11 mouse cellular contexts compared by ENCODE assay signal in genomic region chr5:144491308-144491707, GRCm38 (mm10). TPM values are rescaled to one million over a fixed set of nuclear protein-coding genes. Genes with fewer than 3 reads are reported as not detected.
DNase-seq lines count a peak whose midpoint lies in the region; ATAC-seq lines count a peak whose summit lies in the region.
"Had no signal": no experiment of that assay in that cellular context is flagged by ENCODE, and none has a peak within 500 bp of the region (broad histone marks: within the 10 kb centered on the region; RNA-seq: fewer than 3 reads in every experiment).

No protein-coding gene starts in this region.

- no peak overlapping the region for H3K4me2 ChIP-seq in intestine, embryonic 14.5 days (ENCODE audit: low read length)
- no peak overlapping the region for H3K4me2 ChIP-seq in intestine, embryonic 15.5 days (replicated peaks)
- H3K4me2 ChIP-seq: midbrain, embryonic 15.5 days had no signal

- peak; percentile 72 for DNase-seq in intestine, embryonic 14.5 days (ENCODE audit: low spot score)
- DNase-seq in urinary bladder, postnatal 14 days (ENCODE audit: low spot score), result peak; percentile 9
- no peak for DNase-seq in urinary bladder, postnatal 4 days (ENCODE audit: low spot score in 2 of 2)
- DNase-seq in embryo, embryonic 9.5 days (ENCODE audit: extremely low spot score), result peak; percentile 19
- DNase-seq in frontal cortex, postnatal 25 days (ENCODE audit: low spot score in 2 of 2), result no peak
- DNase-seq in spleen, postnatal 14 days (ENCODE audit: low spot score in 2 of 2), result no peak
- DNase-seq in right cerebral cortex, postnatal 14 days, result no peak
- DNase-seq: layer of hippocampus, adult 9-11 months had no signal

- WGBS in intestine, embryonic 14.5 days, result 13% methylated on average over 6 of the region's 6 CpGs
- WGBS in intestine, embryonic 15.5 days, result 13% methylated on average over 6 of the region's 6 CpGs

- H3K36me3 ChIP-seq in intestine, embryonic 14.5 days (ENCODE audit: control insufficient read depth, insufficient read depth, low read length), result no peaks in the 10 kb centered on the region
- no peaks in the 10 kb centered on the region for H3K36me3 ChIP-seq in intestine, embryonic 15.5 days
- H3K36me3 ChIP-seq: midbrain, embryonic 15.5 days had no signal

- ATAC-seq in intestine, embryonic 14.5 days (replicated peaks; ENCODE audit: low FRiP score, low TSS enrichment, low read depth), result no peak
- no peak for ATAC-seq in intestine, embryonic 15.5 days
- ATAC-seq: midbrain, embryonic 15.5 days had no signal

- no peaks in the 10 kb centered on the region for H3K9me3 ChIP-seq in intestine, embryonic 14.5 days (ENCODE audit: control insufficient read depth, low read length)
- H3K9me3 ChIP-seq in intestine, embryonic 15.5 days, result no peaks in the 10 kb centered on the region
- H3K9me3 ChIP-seq: midbrain, embryonic 15.5 days had no signal

- H3K4me1 ChIP-seq in intestine, embryonic 14.5 days (replicated peaks; ENCODE audit: control insufficient read depth, insufficient read depth, low read length), result no peaks in the 10 kb centered on the region
- H3K4me1 ChIP-seq in intestine, embryonic 15.5 days (replicated peaks), result no peaks in the 10 kb centered on the region
- H3K4me1 ChIP-seq: midbrain, embryonic 15.5 days had no signal

- H3K27me3 ChIP-seq in intestine, embryonic 14.5 days (replicated peaks; ENCODE audit: control insufficient read depth, insufficient read depth, low read length), result no peaks in the 10 kb centered on the region
- no peaks in the 10 kb centered on the region for H3K27me3 ChIP-seq in intestine, embryonic 15.5 days (replicated peaks)
- H3K27me3 ChIP-seq: midbrain, embryonic 15.5 days had no signal

- H3K27ac ChIP-seq in intestine, embryonic 14.5 days (ENCODE audit: low read depth), result no peak overlapping the region
- no peak overlapping the region for H3K27ac ChIP-seq in intestine, embryonic 15.5 days
- H3K27ac ChIP-seq: liver, embryonic 14.5 days; midbrain, embryonic 15.5 days had no signal

- H3K4me3 ChIP-seq in intestine, embryonic 14.5 days (ENCODE audit: low read depth, low read length), result no peak overlapping the region
- H3K4me3 ChIP-seq in intestine, embryonic 15.5 days (replicated peaks), result no peak overlapping the region
- H3K4me3 ChIP-seq: midbrain, embryonic 15.5 days had no signal

- H3K9ac ChIP-seq in intestine, embryonic 14.5 days (ENCODE audit: low read length), result no peak overlapping the region
- no peak overlapping the region for H3K9ac ChIP-seq in intestine, embryonic 15.5 days
- H3K9ac ChIP-seq: liver, embryonic 14.5 days; midbrain, embryonic 15.5 days had no signal

RNA-seq across cellular contexts. Expression of gene Nptx2, which starts 54.4 kb away (rescaled TPM):
- polyA plus RNA-seq in intestine, embryonic 14.5 days (2014; fragmentation: Nextera tagmentation; extraction: Ambion mirVana), result 3.3 and 3.6 TPM in 2 replicates
- 2.0 and 2.1 TPM in 2 replicates for polyA plus RNA-seq in intestine, embryonic 15.5 days (2015; fragmentation: Nextera tagmentation; extraction: Ambion mirVana)

Comparison
In these comparisons a context has a peak if more than half of its experiments do, and no peak if none do; other contexts are left out.
1. DNase-seq: peak in intestine, embryonic 14.5 days (single experiment), urinary bladder, postnatal 14 days (single experiment) and embryo, embryonic 9.5 days (single experiment); none in urinary bladder, postnatal 4 days (0 of 2), frontal cortex, postnatal 25 days (0 of 2), spleen, postnatal 14 days (0 of 2) and right cerebral cortex, postnatal 14 days (single experiment).